ENCODE assay signal across 10 mouse cellular contexts in genomic region chr3:97393079-97393478, GRCm38 (mm10). TPM values are rescaled to one million over a fixed set of nuclear protein-coding genes. Genes with fewer than 3 reads are reported as not detected.
DNase-seq lines count a peak whose midpoint lies in the region; ATAC-seq and TF ChIP-seq lines count a peak whose summit lies in the region.
"Had no signal": no experiment of that assay in that cellular context is flagged by ENCODE, and none has a peak within 500 bp of the region (broad histone marks: within the 10 kb centered on the region; RNA-seq: fewer than 3 reads in every experiment).

No protein-coding gene starts in this region.

- peak; percentile 87 for TF ChIP-seq CTCF in E14TG2a.4 (conservative IDR thresholded peaks at IDR 0.05; ENCODE audit: low read length)

- ATAC-seq in hindbrain, embryonic 11.5 days (ENCODE audit: low FRiP score), result no peak
- ATAC-seq in hindbrain, embryonic 14.5 days (ENCODE audit: low FRiP score), result no peak

- no peaks in the 10 kb centered on the region for H3K27me3 ChIP-seq in hindbrain, embryonic 11.5 days (ENCODE audit: control insufficient read depth, insufficient read depth, low read length)
- H3K27me3 ChIP-seq in hindbrain, embryonic 14.5 days (ENCODE audit: control insufficient read depth, insufficient read depth, low read length), result no peaks in the 10 kb centered on the region
- no peaks in the 10 kb centered on the region for H3K27me3 ChIP-seq in E14TG2a.4 (ENCODE audit: insufficient read depth, low read length)

- no peak overlapping the region for H3K27ac ChIP-seq in hindbrain, embryonic 11.5 days (ENCODE audit: low read depth, low read length)
- H3K27ac ChIP-seq in hindbrain, embryonic 14.5 days, result no peak overlapping the region

- WGBS in hindbrain, embryonic 11.5 days, result 62% methylated on average over 5 of the region's 5 CpGs
- WGBS in hindbrain, embryonic 14.5 days, result 72% methylated on average over 5 of the region's 5 CpGs

- no peak overlapping the region for H3K9ac ChIP-seq in hindbrain, embryonic 11.5 days (ENCODE audit: low read depth, low read length)
- H3K9ac ChIP-seq in hindbrain, embryonic 14.5 days, result no peak overlapping the region

- no peak overlapping the region for H3K4me2 ChIP-seq in hindbrain, embryonic 11.5 days (replicated peaks; ENCODE audit: low read depth, low read length)
- no peak overlapping the region for H3K4me2 ChIP-seq in hindbrain, embryonic 14.5 days (replicated peaks)

- H3K9me3 ChIP-seq in hindbrain, embryonic 11.5 days (ENCODE audit: control insufficient read depth, low read length), result no peaks in the 10 kb centered on the region
- H3K9me3 ChIP-seq in hindbrain, embryonic 14.5 days (ENCODE audit: control insufficient read depth, low read length), result no peaks in the 10 kb centered on the region
- H3K9me3 ChIP-seq in E14TG2a.4 (ENCODE audit: low read length), result no peaks in the 10 kb centered on the region

- no peaks in the 10 kb centered on the region for H3K36me3 ChIP-seq in hindbrain, embryonic 11.5 days (ENCODE audit: control insufficient read depth, insufficient read depth, low read length)
- no peaks in the 10 kb centered on the region for H3K36me3 ChIP-seq in hindbrain, embryonic 14.5 days (replicated peaks; ENCODE audit: control insufficient read depth, insufficient read depth)
- no peaks in the 10 kb centered on the region for H3K36me3 ChIP-seq in E14TG2a.4 (ENCODE audit: insufficient read depth, low read length)

- H3K4me1 ChIP-seq in hindbrain, embryonic 11.5 days (replicated peaks; ENCODE audit: control insufficient read depth, insufficient read depth, low read length), result no peaks in the 10 kb centered on the region
- no peaks in the 10 kb centered on the region for H3K4me1 ChIP-seq in hindbrain, embryonic 14.5 days (replicated peaks; ENCODE audit: control insufficient read depth, insufficient read depth, low read length)
- no peaks in the 10 kb centered on the region for H3K4me1 ChIP-seq in E14TG2a.4 (replicated peaks; ENCODE audit: low read depth, low read length)

- DNase-seq in hindbrain, embryonic 11.5 days (ENCODE audit: low spot score), result peak; percentile 43
- no peak for DNase-seq in hindbrain, embryonic 14.5 days (ENCODE audit: low spot score)
- peak; percentile 11 for DNase-seq in brain, adult 2 months (ENCODE audit: low read depth, low spot score)
- DNase-seq in lung, postnatal 14 days, result peak; percentile 22
- DNase-seq in frontal cortex, postnatal 36 days (ENCODE audit: low spot score in 2 of 2), result no peak
- DNase-seq in ovary, postnatal 10 days (ENCODE audit: low spot score), result no peak
- no peak for DNase-seq in urinary bladder, postnatal 4 days (ENCODE audit: low spot score in 2 of 2)

- no peak overlapping the region for H3K4me3 ChIP-seq in hindbrain, embryonic 11.5 days (ENCODE audit: low read depth, low read length)
- no peak overlapping the region for H3K4me3 ChIP-seq in hindbrain, embryonic 14.5 days (replicated peaks; ENCODE audit: low read length)
- H3K4me3 ChIP-seq in E14TG2a.4 (replicated peaks; ENCODE audit: low read length), result no peak overlapping the region
- H3K4me3 ChIP-seq: myocyte had no signal

RNA-seq across cellular contexts. Expression of gene Olfr1402, which starts 28.7 kb away (rescaled TPM):
- polyA plus RNA-seq in hindbrain, embryonic 11.5 days (2014; fragmentation: Nextera tagmentation; extraction: Ambion mirVana), result not detected in 2 replicates
- not detected in 2 replicates for polyA plus RNA-seq in hindbrain, embryonic 14.5 days (2014; fragmentation: Nextera tagmentation; extraction: Ambion mirVana)
- polyA plus RNA-seq: large intestine, adult 2 months; myocyte had no signal

Comparison
In these comparisons a context has a peak if more than half of its experiments do, and no peak if none do; other contexts are left out.
1. DNase-seq: peak in hindbrain, embryonic 11.5 days (single experiment), brain, adult 2 months (single experiment) and lung, postnatal 14 days (single experiment); none in hindbrain, embryonic 14.5 days (single experiment), frontal cortex, postnatal 36 days (0 of 2), ovary, postnatal 10 days (single experiment) and urinary bladder, postnatal 4 days (0 of 2).